Mouse (Mus musculus): Measurements from ENCODE around the gene Pigt.

Pigt gene

GRCm38 (mm10) chr2:164486258-164487114 is 10.8 kb upstream of the Pigt start:
- DNase-seq (ENCODE audit: low read depth, low spot score), result peak; percentile 40

- DNase-seq (ENCODE audit: low read depth, low spot score), result no peak
Observed at GRCm38 (mm10) chr2:164487115-164487527, 10.2 kb upstream of the Pigt start.

GRCm38 (mm10) chr2:164487812-164488211 is 9.5 kb upstream of the Pigt start:
- no peak for DNase-seq (ENCODE audit: low read depth, low spot score)

GRCm38 (mm10) chr2:164494126-164494525 is 3.2 kb upstream of the Pigt start:
- DNase-seq (ENCODE audit: low read depth, low spot score), result no peak

- DNase-seq (ENCODE audit: low read depth, low spot score), result no peak
Observed at GRCm38 (mm10) chr2:164496331-164496730, 989 bp upstream of the Pigt start.

- DNase-seq (ENCODE audit: low read depth, low spot score), result no peak
Observed at GRCm38 (mm10) chr2:164497691-164498268, 460 bp downstream of the Pigt start.

- DNase-seq (ENCODE audit: low read depth, low spot score), result no peak
Observed at GRCm38 (mm10) chr2:164499317-164499716, 2.0 kb downstream of the Pigt start.

- no peak for DNase-seq (ENCODE audit: low read depth, low spot score)
Observed at GRCm38 (mm10) chr2:164500511-164500910, 3.2 kb downstream of the Pigt start.

GRCm38 (mm10) chr2:164504919-164505318 is 7.6 kb downstream of the Pigt start:
- no peak for DNase-seq (ENCODE audit: low read depth, low spot score)

- no peak for DNase-seq (ENCODE audit: low read depth, low spot score)
Observed at GRCm38 (mm10) chr2:164505619-164506347, 8.5 kb downstream of the Pigt start.

- DNase-seq (ENCODE audit: low read depth, low spot score), result peak; percentile 67
Observed at GRCm38 (mm10) chr2:164507811-164508210, 10.5 kb downstream of the Pigt start.

GRCm38 (mm10) chr2:164510621-164511190 is 13.4 kb downstream of the Pigt start:
- DNase-seq (ENCODE audit: low read depth, low spot score), result no peak

- no peak for DNase-seq (ENCODE audit: low read depth, low spot score)
Observed at GRCm38 (mm10) chr2:164512121-164512909, 15.0 kb downstream of the Pigt start.

GRCm38 (mm10) chr2:164513389-164513788 is 16.1 kb downstream of the Pigt start:
- DNase-seq (ENCODE audit: low read depth, low spot score), result no peak

GRCm38 (mm10) chr2:164514916-164515315 is 17.6 kb downstream of the Pigt start:
- DNase-seq (ENCODE audit: low read depth, low spot score), result no peak

GRCm38 (mm10) chr2:164515897-164516296 is 18.6 kb downstream of the Pigt start:
- no peak for DNase-seq (ENCODE audit: low read depth, low spot score)

GRCm38 (mm10) chr2:164516592-164516991 is 19.3 kb downstream of the Pigt start:
- DNase-seq (ENCODE audit: low read depth, low spot score), result no peak

GRCm38 (mm10) chr2:164517485-164518221 is 20.3 kb downstream of the Pigt start:
- DNase-seq (ENCODE audit: low read depth, low spot score), result peak; percentile 85

- DNase-seq (ENCODE audit: low read depth, low spot score), result no peak
Observed at GRCm38 (mm10) chr2:164518266-164519170, 21.2 kb downstream of the Pigt start.

- DNase-seq (ENCODE audit: low read depth, low spot score), result no peak
Observed at GRCm38 (mm10) chr2:164519171-164519526, 21.8 kb downstream of the Pigt start.

Data from R1 (cell line).